Mouse (Mus musculus): ENCODE data around the gene Asb4. TPM values are rescaled to one million over a fixed set of nuclear protein-coding genes. Genes with fewer than 3 reads are reported as not detected.
"Not testable (repeated sequence)": the region's sequence is repeated elsewhere in the genome, so short reads cannot be mapped to it uniquely, and the experiment has no call there.

Gene Asb4
- 2.1 and 2.2 TPM in 2 replicates for polyA plus RNA-seq (2015; fragmentation: Nextera tagmentation; extraction: Ambion mirVana)

- TF ChIP-seq CTCF (IDR thresholded peaks at IDR 0.05), result no peak
- TF ChIP-seq EP300 (IDR thresholded peaks at IDR 0.05), result no peak
- Histone ChIP-seq H3K9ac (replicated peaks; ENCODE audit: low read depth) (no peak within 1 kb of the TSS), H3K27me3 (replicated peaks; ENCODE audit: insufficient read depth, low read length) (no peaks in the 10 kb centered on the region), H3K9me3 (ENCODE audit: low read length) (no peaks in the 10 kb centered on the region), H3K36me3 (ENCODE audit: insufficient read depth, low read length) (no peaks in the 10 kb centered on the region), H3K4me3 (ENCODE audit: low read depth, low read length) (peak within 1 kb of the TSS; percentile 28; the same call in 1 of the 2 replicates), H3K4me2 (replicated peaks; ENCODE audit: low read depth, low read length) (peak within 1 kb of the TSS; percentile 48), H3K27ac (ENCODE audit: low read length) (no peak within 1 kb of the TSS), H3K4me1 (ENCODE audit: insufficient read depth, low read depth, low read length) (peaks cover 3% of the 10 kb centered on the region; the same call in 1 of the 2 replicates)
- no peak for DNase-seq (ENCODE audit: low spot score)
- WGBS, result 10% methylated on average over 19 of the region's 19 CpGs
- ATAC-seq, result 0 out of 2 replicates have a peak, but pooled peaks have one; percentile 59
These were observed at the start of gene Asb4 for GRCm38 (mm10) chr6:5383336-5384177. Gene Asb4, plus strand, starts transcription at chr6:5383386.

- H3K4me2 ChIP-seq (replicated peaks; ENCODE audit: low read depth, low read length), result no peak overlapping the region
- ATAC-seq, result no peak
These were observed 49.2 kb upstream of the Asb4 start for GRCm38 (mm10) chr6:5334021-5334420.

DNA sequence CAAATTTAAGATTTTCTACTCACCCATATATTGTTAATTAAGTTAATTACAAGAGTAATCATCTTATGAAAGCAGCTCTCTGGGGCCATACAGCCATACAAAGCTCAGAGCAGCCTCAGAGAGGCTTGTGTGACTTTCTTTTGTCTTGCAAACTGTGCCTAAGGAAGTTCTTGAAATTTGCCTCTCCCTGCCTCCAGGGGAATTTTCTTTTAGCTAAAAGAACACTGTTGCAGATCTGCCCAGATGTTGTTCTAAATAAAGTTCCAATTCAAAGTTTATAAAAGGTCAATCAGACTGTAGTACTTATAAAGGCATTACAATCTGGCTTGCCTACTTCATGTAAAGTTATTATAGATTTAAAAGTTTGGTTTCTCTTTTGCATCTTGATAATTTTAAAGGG lies 47.2 kb upstream of the Asb4 start:
- not testable (repeated sequence) for H3K27me3 ChIP-seq (replicated peaks; ENCODE audit: insufficient read depth, low read length); H3K9me3 ChIP-seq (ENCODE audit: low read length); DNase-seq (ENCODE audit: low spot score); H3K4me2 ChIP-seq (replicated peaks; ENCODE audit: low read depth, low read length); H3K9ac ChIP-seq (replicated peaks; ENCODE audit: low read depth); H3K27ac ChIP-seq (ENCODE audit: low read length); H3K36me3 ChIP-seq (ENCODE audit: insufficient read depth, low read length); H3K4me1 ChIP-seq (ENCODE audit: insufficient read depth, low read depth, low read length); H3K4me3 ChIP-seq (ENCODE audit: low read depth, low read length); ATAC-seq

More at GRCm38 (mm10) chr6:5334021-5334420, 49.2 kb upstream of the Asb4 start:
- no peak overlapping the region for H3K27ac ChIP-seq (ENCODE audit: low read length)
- DNase-seq (ENCODE audit: low spot score), result no peak
- no peaks in the 10 kb centered on the region for H3K36me3 ChIP-seq (ENCODE audit: insufficient read depth, low read length)
- no peak overlapping the region for H3K4me3 ChIP-seq (ENCODE audit: low read depth, low read length)
- H3K4me1 ChIP-seq (ENCODE audit: insufficient read depth, low read depth, low read length), result no peaks in the 10 kb centered on the region
- no peaks in the 10 kb centered on the region for H3K9me3 ChIP-seq (ENCODE audit: low read length)
- no peaks in the 10 kb centered on the region for H3K27me3 ChIP-seq (replicated peaks; ENCODE audit: insufficient read depth, low read length)
- 61% methylated on average over 5 of the region's 5 CpGs for WGBS
- TF ChIP-seq CTCF (IDR thresholded peaks at IDR 0.05) (no peak), EP300 (IDR thresholded peaks at IDR 0.05) (no peak)
- H3K9ac ChIP-seq (replicated peaks; ENCODE audit: low read depth), result no peak overlapping the region

DNA sequence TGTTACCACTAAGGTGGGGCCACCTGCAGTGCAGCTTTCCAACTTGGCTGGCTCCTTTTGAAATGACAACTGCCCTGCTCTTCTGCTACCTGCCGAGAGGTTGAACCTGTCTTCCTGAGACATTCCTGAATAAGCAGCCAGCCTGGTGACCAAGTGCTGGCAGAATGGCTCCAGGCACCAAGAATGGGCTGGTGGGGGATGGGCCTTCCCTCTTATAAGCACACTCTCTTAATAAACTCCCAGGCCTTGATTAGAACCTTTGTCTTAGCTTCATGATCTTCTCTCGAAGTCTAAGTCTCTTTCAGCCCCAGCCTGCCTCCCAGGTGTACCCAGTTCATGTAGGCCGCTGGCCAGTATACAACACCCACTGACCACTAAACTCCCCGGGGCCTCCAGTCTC lies 44.4 kb upstream of the Asb4 start:
- ATAC-seq; H3K9me3 ChIP-seq (ENCODE audit: low read length); H3K4me2 ChIP-seq (replicated peaks; ENCODE audit: low read depth, low read length); H3K4me1 ChIP-seq (ENCODE audit: insufficient read depth, low read depth, low read length); H3K27ac ChIP-seq (ENCODE audit: low read length); H3K27me3 ChIP-seq (replicated peaks; ENCODE audit: insufficient read depth, low read length); H3K9ac ChIP-seq (replicated peaks; ENCODE audit: low read depth); DNase-seq (ENCODE audit: low spot score); H3K36me3 ChIP-seq (ENCODE audit: insufficient read depth, low read length); H3K4me3 ChIP-seq (ENCODE audit: low read depth, low read length): not testable (repeated sequence)
- WGBS, result 98% methylated on average over 4 of the region's 4 CpGs

DNA sequence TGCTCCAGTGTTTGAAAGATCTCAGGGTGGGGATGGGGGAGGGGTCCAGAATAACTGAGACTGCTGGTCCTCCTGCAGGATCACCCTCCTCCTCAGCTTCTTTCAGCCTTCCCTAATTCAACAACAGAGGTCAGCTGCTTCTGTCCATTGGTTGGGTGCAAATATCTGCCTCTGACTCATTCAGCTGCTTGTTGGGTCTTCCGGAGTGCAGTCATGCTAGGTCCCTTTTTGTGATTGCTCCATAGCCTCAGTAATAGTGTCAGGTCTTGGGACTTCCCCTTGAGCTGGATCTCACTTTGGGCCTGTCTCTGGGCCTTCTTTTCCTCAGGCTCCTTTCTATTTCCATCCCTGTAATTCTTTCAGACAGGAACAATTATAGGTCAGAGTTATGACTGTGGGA lies 43.9 kb upstream of the Asb4 start:
- 84% methylated on average over 1 of the region's 1 CpGs for WGBS
- not testable (repeated sequence) for DNase-seq (ENCODE audit: low spot score)

GRCm38 (mm10) chr6:5344255-5344654 lies 38.9 kb upstream of the Asb4 start:
- no peak overlapping the region for H3K4me2 ChIP-seq (replicated peaks; ENCODE audit: low read depth, low read length)
- DNase-seq (ENCODE audit: low spot score) (peak; percentile 11), ATAC-seq (no peak)
- H3K4me3 ChIP-seq (ENCODE audit: low read depth, low read length), result no peak overlapping the region
- H3K9me3 ChIP-seq (ENCODE audit: low read length), result no peaks in the 10 kb centered on the region
- 46% methylated on average over 6 of the region's 6 CpGs for WGBS
- no peaks in the 10 kb centered on the region for H3K36me3 ChIP-seq (ENCODE audit: insufficient read depth, low read length)
- no peak overlapping the region for H3K27ac ChIP-seq (ENCODE audit: low read length)
- no peaks in the 10 kb centered on the region for H3K27me3 ChIP-seq (replicated peaks; ENCODE audit: insufficient read depth, low read length)
- no peak overlapping the region for H3K9ac ChIP-seq (replicated peaks; ENCODE audit: low read depth)
- H3K4me1 ChIP-seq (ENCODE audit: insufficient read depth, low read depth, low read length), result no peaks in the 10 kb centered on the region
- TF ChIP-seq CTCF (IDR thresholded peaks at IDR 0.05), result no peak
- TF ChIP-seq EP300 (IDR thresholded peaks at IDR 0.05), result no peak

More for the DNA sequence above, 43.9 kb upstream of the Asb4 start:
- H3K9ac ChIP-seq (replicated peaks; ENCODE audit: low read depth); H3K27me3 ChIP-seq (replicated peaks; ENCODE audit: insufficient read depth, low read length); H3K27ac ChIP-seq (ENCODE audit: low read length); H3K4me3 ChIP-seq (ENCODE audit: low read depth, low read length); H3K4me2 ChIP-seq (replicated peaks; ENCODE audit: low read depth, low read length); ATAC-seq; H3K36me3 ChIP-seq (ENCODE audit: insufficient read depth, low read length); H3K9me3 ChIP-seq (ENCODE audit: low read length); H3K4me1 ChIP-seq (ENCODE audit: insufficient read depth, low read depth, low read length): not testable (repeated sequence)

Measured in lung, postnatal 0 days (tissue).